Mouse (Mus musculus): ENCODE measurements at regions not wholly inside any gene's neighbourhood (a gene's known extent, or its start where the extent isn't known, plus 50 kb on each side); places are given as distances from the start of the nearest gene placed in this dataset.

- no peaks in the 10 kb centered on the region for H3K4me1 ChIP-seq (replicated peaks; ENCODE audit: control insufficient read depth, insufficient read depth, low read length)
- ATAC-seq (replicated peaks; ENCODE audit: low FRiP score) (no peak), DNase-seq (ENCODE audit: low spot score) (no peak)
- H3K36me3 ChIP-seq (ENCODE audit: control insufficient read depth, insufficient read depth, low read length): no peaks in the 10 kb centered on the region
- 62% methylated on average over 2 of the region's 2 CpGs for WGBS
- H3K27ac ChIP-seq (ENCODE audit: low read depth, low read length): no peak overlapping the region
- H3K4me3 ChIP-seq (ENCODE audit: low read depth, low read length): no peak overlapping the region
- H3K27me3 ChIP-seq (replicated peaks; ENCODE audit: control insufficient read depth, insufficient read depth, low read length): no peaks in the 10 kb centered on the region
- no peak overlapping the region for H3K9ac ChIP-seq (ENCODE audit: low read depth, low read length)
- H3K9me3 ChIP-seq (ENCODE audit: control insufficient read depth, low read length): no peaks in the 10 kb centered on the region
- no peak overlapping the region for H3K4me2 ChIP-seq
Observed at GRCm38 (mm10) chr8:57134041-57134440, 186.7 kb upstream of the Hand2 start.

GRCm38 (mm10) chr8:57134726-57135125 is 186.1 kb upstream of the Hand2 start:
- Histone ChIP-seq H3K4me2 (no peak overlapping the region), H3K9ac (ENCODE audit: low read depth, low read length) (no peak overlapping the region), H3K27ac (ENCODE audit: low read depth, low read length) (no peak overlapping the region), H3K36me3 (ENCODE audit: control insufficient read depth, insufficient read depth, low read length) (no peaks in the 10 kb centered on the region), H3K27me3 (replicated peaks; ENCODE audit: control insufficient read depth, insufficient read depth, low read length) (no peaks in the 10 kb centered on the region), H3K4me1 (replicated peaks; ENCODE audit: control insufficient read depth, insufficient read depth, low read length) (no peaks in the 10 kb centered on the region), H3K4me3 (ENCODE audit: low read depth, low read length) (no peak overlapping the region), H3K9me3 (ENCODE audit: control insufficient read depth, low read length) (no peaks in the 10 kb centered on the region)
- DNase-seq (ENCODE audit: low spot score) (no peak), ATAC-seq (replicated peaks; ENCODE audit: low FRiP score) (no peak)
- 85% methylated on average over 5 of the region's 5 CpGs for WGBS

- WGBS: 74% methylated on average over 5 of the region's 5 CpGs
- DNase-seq (ENCODE audit: low spot score): no peak
Observed at GRCm38 (mm10) chr8:57148036-57148435, 172.7 kb upstream of the Hand2 start.

GRCm38 (mm10) chr8:57191153-57191552 is 129.6 kb upstream of the Hand2 start:
- Histone ChIP-seq H3K4me2 (no peak overlapping the region), H3K27me3 (replicated peaks; ENCODE audit: control insufficient read depth, insufficient read depth, low read length) (no peaks in the 10 kb centered on the region), H3K36me3 (ENCODE audit: control insufficient read depth, insufficient read depth, low read length) (no peaks in the 10 kb centered on the region), H3K4me1 (replicated peaks; ENCODE audit: control insufficient read depth, insufficient read depth, low read length) (no peaks in the 10 kb centered on the region), H3K9ac (ENCODE audit: low read depth, low read length) (no peak overlapping the region), H3K9me3 (ENCODE audit: control insufficient read depth, low read length) (no peaks in the 10 kb centered on the region), H3K27ac (ENCODE audit: low read depth, low read length) (no peak overlapping the region), H3K4me3 (ENCODE audit: low read depth, low read length) (no peak overlapping the region)
- DNase-seq (ENCODE audit: low spot score) (no peak), ATAC-seq (replicated peaks; ENCODE audit: low FRiP score) (no peak)
- WGBS: 78% methylated on average over 2 of the region's 2 CpGs

More at GRCm38 (mm10) chr8:57148036-57148435, 172.7 kb upstream of the Hand2 start:
- H3K4me1 ChIP-seq (replicated peaks; ENCODE audit: control insufficient read depth, insufficient read depth, low read length): no peaks in the 10 kb centered on the region
- H3K9ac ChIP-seq (ENCODE audit: low read depth, low read length): no peak overlapping the region
- ATAC-seq (replicated peaks; ENCODE audit: low FRiP score): no peak
- H3K9me3 ChIP-seq (ENCODE audit: control insufficient read depth, low read length): no peaks in the 10 kb centered on the region
- H3K27me3 ChIP-seq (replicated peaks; ENCODE audit: control insufficient read depth, insufficient read depth, low read length): no peaks in the 10 kb centered on the region
- H3K27ac ChIP-seq (ENCODE audit: low read depth, low read length): no peak overlapping the region
- no peaks in the 10 kb centered on the region for H3K36me3 ChIP-seq (ENCODE audit: control insufficient read depth, insufficient read depth, low read length)
- H3K4me2 ChIP-seq: no peak overlapping the region
- H3K4me3 ChIP-seq (ENCODE audit: low read depth, low read length): no peak overlapping the region

- no peaks in the 10 kb centered on the region for H3K36me3 ChIP-seq (ENCODE audit: control insufficient read depth, insufficient read depth, low read length)
- H3K4me2 ChIP-seq: no peak overlapping the region
- H3K4me3 ChIP-seq (ENCODE audit: low read depth, low read length): no peak overlapping the region
- ATAC-seq (replicated peaks; ENCODE audit: low FRiP score): no peak
- H3K27ac ChIP-seq (ENCODE audit: low read depth, low read length): no peak overlapping the region
- H3K9ac ChIP-seq (ENCODE audit: low read depth, low read length): no peak overlapping the region
- DNase-seq (ENCODE audit: low spot score): no peak
- 80% methylated on average over 8 of the region's 8 CpGs for WGBS
- H3K4me1 ChIP-seq (replicated peaks; ENCODE audit: control insufficient read depth, insufficient read depth, low read length): no peaks in the 10 kb centered on the region
- H3K9me3 ChIP-seq (ENCODE audit: control insufficient read depth, low read length): no peaks in the 10 kb centered on the region
- no peaks in the 10 kb centered on the region for H3K27me3 ChIP-seq (replicated peaks; ENCODE audit: control insufficient read depth, insufficient read depth, low read length)
Observed at GRCm38 (mm10) chr8:57200280-57200679, 120.5 kb upstream of the Hand2 start.

- Histone ChIP-seq H3K4me1 (replicated peaks; ENCODE audit: control insufficient read depth, insufficient read depth, low read length) (no peaks in the 10 kb centered on the region), H3K9ac (ENCODE audit: low read depth, low read length) (no peak overlapping the region), H3K27ac (ENCODE audit: low read depth, low read length) (no peak overlapping the region), H3K4me2 (no peak overlapping the region), H3K27me3 (replicated peaks; ENCODE audit: control insufficient read depth, insufficient read depth, low read length) (no peaks in the 10 kb centered on the region), H3K9me3 (ENCODE audit: control insufficient read depth, low read length) (no peaks in the 10 kb centered on the region), H3K4me3 (ENCODE audit: low read depth, low read length) (no peak overlapping the region), H3K36me3 (ENCODE audit: control insufficient read depth, insufficient read depth, low read length) (no peaks in the 10 kb centered on the region)
- ATAC-seq (replicated peaks; ENCODE audit: low FRiP score) (no peak), DNase-seq (ENCODE audit: low spot score) (no peak)
- WGBS: 72% methylated on average over 6 of the region's 6 CpGs
Observed at GRCm38 (mm10) chr8:57209584-57209983, 111.2 kb upstream of the Hand2 start.

GRCm38 (mm10) chr8:57213066-57213465 is 107.7 kb upstream of the Hand2 start:
- Histone ChIP-seq H3K27ac (ENCODE audit: low read depth, low read length) (no peak overlapping the region), H3K27me3 (replicated peaks; ENCODE audit: control insufficient read depth, insufficient read depth, low read length) (no peaks in the 10 kb centered on the region), H3K4me2 (no peak overlapping the region), H3K9ac (ENCODE audit: low read depth, low read length) (no peak overlapping the region), H3K9me3 (ENCODE audit: control insufficient read depth, low read length) (no peaks in the 10 kb centered on the region), H3K4me1 (replicated peaks; ENCODE audit: control insufficient read depth, insufficient read depth, low read length) (no peaks in the 10 kb centered on the region), H3K4me3 (ENCODE audit: low read depth, low read length) (no peak overlapping the region), H3K36me3 (ENCODE audit: control insufficient read depth, insufficient read depth, low read length) (no peaks in the 10 kb centered on the region)
- no peak for DNase-seq (ENCODE audit: low spot score)
- no peak for ATAC-seq (replicated peaks; ENCODE audit: low FRiP score)
- 71% methylated on average over 5 of the region's 5 CpGs for WGBS

GRCm38 (mm10) chr8:57213982-57214930 is 106.5 kb upstream of the Hand2 start:
- WGBS: 73% methylated on average over 31 of the region's 31 CpGs
- Histone ChIP-seq H3K27ac (ENCODE audit: low read depth, low read length) (no peak overlapping the region), H3K4me3 (ENCODE audit: low read depth, low read length) (no peak overlapping the region), H3K36me3 (ENCODE audit: control insufficient read depth, insufficient read depth, low read length) (no peaks in the 10 kb centered on the region), H3K4me1 (replicated peaks; ENCODE audit: control insufficient read depth, insufficient read depth, low read length) (no peaks in the 10 kb centered on the region), H3K9ac (ENCODE audit: low read depth, low read length) (no peak overlapping the region), H3K9me3 (ENCODE audit: control insufficient read depth, low read length) (no peaks in the 10 kb centered on the region), H3K4me2 (no peak overlapping the region), H3K27me3 (replicated peaks; ENCODE audit: control insufficient read depth, insufficient read depth, low read length) (no peaks in the 10 kb centered on the region)
- ATAC-seq (replicated peaks; ENCODE audit: low FRiP score): no peak
- DNase-seq (ENCODE audit: low spot score): no peak

GRCm38 (mm10) chr8:57230594-57230993 is 90.2 kb upstream of the Hand2 start:
- WGBS: 67% methylated on average over 4 of the region's 4 CpGs

More at GRCm38 (mm10) chr8:57230594-57230993, 90.2 kb upstream of the Hand2 start:
- Histone ChIP-seq H3K4me1 (replicated peaks; ENCODE audit: control insufficient read depth, insufficient read depth, low read length) (no peaks in the 10 kb centered on the region), H3K9me3 (ENCODE audit: control insufficient read depth, low read length) (no peaks in the 10 kb centered on the region), H3K9ac (ENCODE audit: low read depth, low read length) (no peak overlapping the region), H3K27me3 (replicated peaks; ENCODE audit: control insufficient read depth, insufficient read depth, low read length) (no peaks in the 10 kb centered on the region), H3K4me3 (ENCODE audit: low read depth, low read length) (no peak overlapping the region), H3K27ac (ENCODE audit: low read depth, low read length) (no peak overlapping the region), H3K36me3 (ENCODE audit: control insufficient read depth, insufficient read depth, low read length) (no peaks in the 10 kb centered on the region), H3K4me2 (no peak overlapping the region)
- DNase-seq (ENCODE audit: low spot score): no peak
- peak; percentile 63; the same call in 1 of the 2 replicates for ATAC-seq (replicated peaks; ENCODE audit: low FRiP score)

All from liver, embryonic 11.5 days (tissue).